Mouse (Mus musculus) lung, postnatal 0 days (tissue): ENCODE measurements around the gene Tapbp. TPM values are rescaled to one million over a fixed set of nuclear protein-coding genes. Genes with fewer than 3 reads are reported as not detected.
A peak's percentile ranks its signal among the peaks of the same experiment; 100 is the strongest.

ENCODE experiments used
- ATAC-seq: fragments of 200-750 bp; cut with Nextera tagmentation; 2 replicates; pipeline ENCODE4 v1.8.0; 2017; ENCODE audit warnings: moderate library complexity
- DNase-seq: peaks from one replicate; pipeline ENCODE4 v3.0.0-alpha.2; 2016; ENCODE audit warnings: low spot score
- H3K27ac ChIP-seq: fragments of 300-500 bp; sonication (generic); 2 replicates; pipeline ENCODE4 v1.5.1; 2014; ENCODE audit warnings: antibody characterized with exemption, mild to moderate bottlenecking, low read length, mixed read lengths
- H3K27me3 ChIP-seq: fragments of 300-500 bp; sonication (generic); replicated peaks from 2 replicates; pipeline ENCODE4 v1.6.1; 2014; ENCODE audit warnings: low read length, mixed read lengths; ENCODE audit not compliant: insufficient read depth
- H3K36me3 ChIP-seq: fragments of 300-500 bp; sonication (generic); 2 replicates; pipeline ENCODE4 v1.6.1; 2014; ENCODE audit warnings: low read length, mixed read lengths; ENCODE audit not compliant: insufficient read depth
- H3K4me1 ChIP-seq: fragments of 300-500 bp; sonication (generic); 2 replicates; pipeline ENCODE4 v1.6.1; 2014; ENCODE audit warnings: antibody characterized with exemption, low read depth, low read length, mixed read lengths; ENCODE audit not compliant: insufficient read depth
- H3K4me2 ChIP-seq: fragments of 300-500 bp; sonication (generic); replicated peaks from 2 replicates; pipeline ENCODE4 v1.6.1; 2014; ENCODE audit warnings: low read depth, mild to moderate bottlenecking, low read length, moderate library complexity, mixed read lengths
- H3K4me3 ChIP-seq: fragments of 300-500 bp; sonication (generic); 2 replicates; pipeline ENCODE4 v1.5.1; 2014; ENCODE audit warnings: low read depth, low read length
- H3K9ac ChIP-seq: fragments of 300-500 bp; sonication (generic); replicated peaks from 2 replicates; pipeline ENCODE4 v1.6.1; 2014; ENCODE audit warnings: low read depth, mild to moderate bottlenecking
- H3K9me3 ChIP-seq: fragments of 300-500 bp; sonication (generic); 2 replicates; pipeline ENCODE4 v1.6.1; 2016; ENCODE audit warnings: low read length, mixed read lengths
- CTCF ChIP-seq: IDR thresholded peaks from 2 replicates; pipeline ENCODE4 v1.5.1; 2016; ENCODE audit warnings: antibody characterized with exemption, mild to moderate bottlenecking
- EP300 ChIP-seq: IDR thresholded peaks from 2 replicates; pipeline ENCODE4 v1.6.1; 2016; ENCODE audit warnings: antibody characterized with exemption, mild to moderate bottlenecking, control low read depth
- WGBS: fragments of 180-500 bp; shearing (Covaris S2); extraction: QIAGEN DNeasy Blood & Tissue Kit; methylation state at CpG from one replicate; pipeline ENCODE4 v1.1.7; 2014; 5-methylcytosine and 5-hydroxymethylcytosine counted together
- microRNA-seq: library from miRNA; unstranded; fragments of <30 nt; microRNA quantifications from one replicate; pipeline ENCODE4, GENCODE M21; 2016
- polyA plus RNA-seq: library from polyadenylated mRNA; unstranded; fragments of >200 nt; fragmentation: Nextera tagmentation; extraction: Ambion mirVana; gene quantifications from 2 replicates; pipeline ENCODE4 v1.2.1, GENCODE M21; 2015

Gene Tapbp
- polyA plus RNA-seq, 1 experiment from 2014 or later: 102 TPM

DNA sequence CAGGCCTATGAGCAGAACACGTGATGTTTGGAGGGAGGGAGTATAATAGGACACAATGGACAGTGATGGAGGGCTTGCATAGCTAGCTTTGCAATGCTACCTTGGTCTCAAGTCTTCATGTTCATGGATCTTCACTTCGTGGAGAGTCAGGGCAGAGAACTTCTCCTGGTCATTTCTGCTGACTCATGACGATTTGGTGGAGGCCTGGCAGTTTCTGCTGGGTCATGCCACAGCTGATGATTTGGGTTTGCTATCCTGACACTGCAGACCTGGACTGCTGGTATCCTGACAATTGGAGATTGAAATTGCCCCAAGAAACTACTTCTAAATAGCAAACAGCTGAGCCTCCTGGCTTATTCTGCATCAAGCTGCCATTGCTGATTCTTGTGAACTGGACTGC, 57.9 kb downstream of the Tapbp start:
- H3K4me2 ChIP-seq: no peak overlapping the region
- TF ChIP-seq CTCF (no peak), EP300 (no peak)
- no peak overlapping the region for H3K4me3 ChIP-seq
- DNase-seq (no peak), ATAC-seq (no peak)
- no peaks in the 10 kb centered on the region for H3K9me3 ChIP-seq
- no peaks in the 10 kb centered on the region for H3K27me3 ChIP-seq
- no peak overlapping the region for H3K9ac ChIP-seq
- H3K4me1 ChIP-seq: peaks cover 4% of the 10 kb centered on the region; the same call in 1 of the 2 replicates
- no peak overlapping the region for H3K27ac ChIP-seq
- no peaks in the 10 kb centered on the region for H3K36me3 ChIP-seq
- 58% methylated on average over 3 of the region's 3 CpGs for WGBS

- TF ChIP-seq CTCF (no peak), EP300 (no peak)
- 0 out of 2 replicates have a peak overlapping the region, but pooled peaks have one; percentile 16 for H3K9ac ChIP-seq
These were observed 62.3 kb downstream of the Tapbp start for GRCm38 (mm10) chr17:33977861-33978557.

DNA sequence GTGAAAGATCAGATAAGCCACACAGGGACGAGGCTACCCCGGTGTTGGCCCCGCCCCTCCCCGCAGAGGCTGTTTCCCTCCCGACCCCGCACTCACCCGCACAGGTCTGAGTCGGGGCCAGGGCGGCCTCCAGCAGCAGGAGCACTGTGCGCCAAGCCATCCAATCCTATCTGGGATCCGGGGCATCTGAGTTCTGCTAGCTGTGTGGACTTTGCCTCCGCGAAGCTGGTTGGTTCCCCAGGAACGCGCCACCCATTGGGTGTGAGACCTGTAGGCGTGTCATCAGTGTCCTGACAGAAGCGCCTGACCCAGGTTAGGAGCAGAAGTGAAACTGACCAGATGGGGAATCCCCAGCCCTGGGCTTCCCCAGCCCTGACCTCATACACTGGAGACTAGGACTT, 62.9 kb downstream of the Tapbp start:
- 2% methylated on average over 9 of the region's 17 CpGs for WGBS
- peak overlapping the region; percentile 42 for H3K4me3 ChIP-seq
- no peaks in the 10 kb centered on the region for H3K36me3 ChIP-seq
- 0 out of 2 replicates have a peak overlapping the region, but pooled peaks have one; percentile 16 for H3K9ac ChIP-seq
- peak overlapping the region; percentile 82 for H3K4me2 ChIP-seq
- TF ChIP-seq CTCF (no peak), EP300 (no peak)
- DNase-seq: peak; percentile 83
- peak; percentile 65 for ATAC-seq
- H3K27ac ChIP-seq: peak overlapping the region; percentile 2; the same call in 1 of the 2 replicates
- no peaks in the 10 kb centered on the region for H3K27me3 ChIP-seq
- no peaks in the 10 kb centered on the region for H3K9me3 ChIP-seq
- peaks cover 9% of the 10 kb centered on the region; the same call in 1 of the 2 replicates for H3K4me1 ChIP-seq

More at GRCm38 (mm10) chr17:33977861-33978557, 62.3 kb downstream of the Tapbp start:
- Histone ChIP-seq H3K4me3 (peak overlapping the region; percentile 42), H3K27me3 (no peaks in the 10 kb centered on the region), H3K9me3 (no peaks in the 10 kb centered on the region), H3K36me3 (no peaks in the 10 kb centered on the region), H3K4me1 (peaks cover 9% of the 10 kb centered on the region; the same call in 1 of the 2 replicates), H3K27ac (no peak overlapping the region), H3K4me2 (peak overlapping the region; percentile 82)
- 2% methylated on average over 57 of the region's 57 CpGs for WGBS
- DNase-seq (no peak), ATAC-seq (no peak)

Small RNA genes within 50 kb of the gene (microRNA-seq; reads per million reads assigned to microRNA genes)
- gene Gm27740: not detected

Other genes with a start within 250 kb of the Tapbp start
- gene Hnrnpm, start 229.0 kb upstream of the Tapbp start, polyA plus RNA-seq: 112 and 146 TPM in 2 replicates
- 104 and 106 TPM in 2 replicates for gene March2, start 197.2 kb upstream of the Tapbp start, polyA plus RNA-seq
- gene Rab11b, start 155.4 kb upstream of the Tapbp start, polyA plus RNA-seq: 258 and 279 TPM in 2 replicates
- 125 and 137 TPM in 2 replicates for gene Angptl4, start 134.1 kb upstream of the Tapbp start, polyA plus RNA-seq
- 186 and 211 TPM in 2 replicates for gene Kank3, start 105.4 kb upstream of the Tapbp start, polyA plus RNA-seq
- 906 and 1,023 TPM in 2 replicates for gene Rps28, start 91.3 kb upstream of the Tapbp start, polyA plus RNA-seq
- gene Ndufa7, start 91.3 kb upstream of the Tapbp start, polyA plus RNA-seq: 455 and 501 TPM in 2 replicates
- 37.6 and 39.3 TPM in 2 replicates for gene Cd320, start 72.8 kb upstream of the Tapbp start, polyA plus RNA-seq
- not detected in 2 replicates for gene Gm7029, start 42.1 kb upstream of the Tapbp start, polyA plus RNA-seq
- gene Kifc1, start 25.2 kb upstream of the Tapbp start, polyA plus RNA-seq: 0.37 and 1.0 TPM in 2 replicates
- gene Platr17, start 10.8 kb upstream of the Tapbp start, polyA plus RNA-seq: 0.29 and 0.55 TPM in 2 replicates
- gene Daxx, start 6.5 kb upstream of the Tapbp start, polyA plus RNA-seq: 23.9 and 29.0 TPM in 2 replicates
- 16.6 and 17.0 TPM in 2 replicates for gene Zbtb22, start within 50 bp of the Tapbp start, polyA plus RNA-seq
- gene Rgl2, start 13.6 kb downstream of the Tapbp start, polyA plus RNA-seq: 39.0 and 45.2 TPM in 2 replicates
- gene Pfdn6, start 24.4 kb downstream of the Tapbp start, polyA plus RNA-seq: 99.7 and 103 TPM in 2 replicates
- 8.8 TPM in 2 replicates for gene Wdr46, start 24.8 kb downstream of the Tapbp start, polyA plus RNA-seq
- 9.3 and 12.0 TPM in 2 replicates for gene B3galt4, start 35.6 kb downstream of the Tapbp start, polyA plus RNA-seq
- gene Vps52, start 39.9 kb downstream of the Tapbp start, polyA plus RNA-seq: 28.5 and 31.1 TPM in 2 replicates
- gene Rps18, start 40.1 kb downstream of the Tapbp start, polyA plus RNA-seq: 1,282 and 1,435 TPM in 2 replicates
- 213 and 222 TPM in 2 replicates for gene H2-K1, start 84.4 kb downstream of the Tapbp start, polyA plus RNA-seq
- gene Ring1, start 108.8 kb downstream of the Tapbp start, polyA plus RNA-seq: 18.8 and 19.1 TPM in 2 replicates
- 57.9 and 59.8 TPM in 2 replicates for gene H2-Ke6, start 112.2 kb downstream of the Tapbp start, polyA plus RNA-seq
- 130 and 131 TPM in 2 replicates for gene Slc39a7, start 115.8 kb downstream of the Tapbp start, polyA plus RNA-seq
- 35.0 and 35.7 TPM in 2 replicates for gene Rxrb, start 115.9 kb downstream of the Tapbp start, polyA plus RNA-seq
- gene Col11a2, start 123.5 kb downstream of the Tapbp start, polyA plus RNA-seq: 0.25 and 0.44 TPM in 2 replicates
- gene H2-Oa, start 176.4 kb downstream of the Tapbp start, polyA plus RNA-seq: 0.48 and 1.1 TPM in 2 replicates
- 20.7 and 23.9 TPM in 2 replicates for gene H2-DMa, start 203.6 kb downstream of the Tapbp start, polyA plus RNA-seq
- 80.2 and 80.3 TPM in 2 replicates for gene Brd2, start 206.7 kb downstream of the Tapbp start, polyA plus RNA-seq
- 1.8 and 2.2 TPM in 2 replicates for gene H2-DMb2, start 227.4 kb downstream of the Tapbp start, polyA plus RNA-seq
- gene H2-DMb1, start 237.2 kb downstream of the Tapbp start, polyA plus RNA-seq: 6.9 and 7.2 TPM in 2 replicates